Mouse (Mus musculus): Measurements from ENCODE around the gene Micu2.
"Not testable (repeated sequence)": the region's sequence is repeated elsewhere in the genome, so short reads cannot be mapped to it uniquely, and the experiment has no call there.

Micu2 gene

DNA sequence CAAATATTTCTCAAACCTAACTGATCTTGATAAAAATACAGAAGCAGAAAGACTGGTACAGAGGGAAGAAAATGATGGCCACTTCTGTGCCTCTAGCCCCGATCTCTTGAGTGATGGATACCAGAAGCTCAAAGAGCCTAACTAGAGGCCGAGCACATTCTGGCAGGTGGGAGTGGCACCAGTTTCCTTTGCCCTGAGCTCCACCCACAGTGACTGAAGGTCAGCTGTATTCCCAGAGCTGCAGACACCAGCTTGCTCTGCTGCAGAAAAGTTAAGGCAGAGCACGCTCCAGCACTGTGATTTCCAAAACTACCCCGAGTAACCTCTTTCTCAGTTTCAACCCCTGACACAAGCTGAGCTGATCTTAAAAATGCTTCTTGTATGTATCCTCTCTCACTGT is 37.2 kb downstream of the Micu2 start:
- no peak for DNase-seq (ENCODE audit: low read depth, low spot score)

DNA sequence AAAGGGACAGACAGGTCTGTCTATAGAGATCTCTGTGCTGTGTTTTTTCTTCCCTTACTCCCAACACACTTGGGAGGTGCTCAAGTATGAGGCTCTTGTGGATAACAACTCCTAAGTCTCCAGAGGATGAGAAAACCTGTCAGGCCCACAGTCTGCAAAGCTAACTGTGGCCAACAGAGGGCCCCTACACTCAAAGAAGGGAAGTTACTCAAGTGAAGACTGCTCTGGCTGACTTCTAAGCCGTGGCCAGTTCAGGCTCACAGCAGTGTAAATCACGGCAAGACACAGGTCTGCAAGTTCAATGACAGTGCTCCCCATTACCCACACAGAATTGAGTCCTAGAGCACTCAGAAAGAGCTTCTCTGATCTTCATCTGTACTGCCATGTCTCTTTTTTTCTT is 48.0 kb downstream of the Micu2 start:
- peak; percentile 32 for DNase-seq (ENCODE audit: low read depth, low spot score)

DNA sequence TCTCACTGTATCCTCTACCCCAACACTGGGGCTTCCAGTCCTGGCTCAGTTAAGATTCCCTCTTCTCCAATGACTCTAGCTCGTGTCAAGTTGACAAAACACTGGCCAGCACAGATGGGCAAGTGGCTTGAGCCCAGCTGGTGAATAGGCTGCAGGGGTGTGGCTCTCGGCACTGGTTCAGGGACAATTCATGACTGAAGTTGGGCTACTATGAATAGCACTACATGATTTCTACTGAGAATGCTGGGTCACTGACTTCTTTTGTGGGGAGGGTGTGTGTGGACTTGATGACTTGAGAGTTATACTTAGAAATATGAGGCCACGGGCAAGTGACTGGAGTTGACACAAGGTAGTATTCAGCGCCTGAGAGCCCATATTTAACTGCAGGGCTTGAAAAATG is 53.2 kb downstream of the Micu2 start:
- DNase-seq (ENCODE audit: low read depth, low spot score): no peak

DNA sequence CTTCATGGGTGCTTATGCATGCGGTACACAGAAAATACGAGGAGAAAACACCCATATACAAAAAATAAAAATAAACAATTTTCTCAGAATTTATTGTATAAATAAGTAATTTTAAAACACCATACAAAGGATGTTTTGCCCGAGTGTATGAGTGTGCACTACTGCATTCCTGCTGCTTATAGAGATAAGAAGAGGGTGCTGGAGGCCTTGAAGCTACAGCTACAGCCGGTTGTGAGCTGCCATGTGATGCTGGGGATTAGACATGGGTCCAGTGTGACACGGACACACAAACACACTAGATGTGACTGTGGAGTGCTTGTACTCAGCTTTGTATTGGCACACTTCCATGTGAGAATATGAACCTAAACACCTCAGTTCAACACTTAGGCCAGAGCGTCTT is 61.8 kb downstream of the Micu2 start:
- no peak for DNase-seq (ENCODE audit: low read depth, low spot score)

DNA sequence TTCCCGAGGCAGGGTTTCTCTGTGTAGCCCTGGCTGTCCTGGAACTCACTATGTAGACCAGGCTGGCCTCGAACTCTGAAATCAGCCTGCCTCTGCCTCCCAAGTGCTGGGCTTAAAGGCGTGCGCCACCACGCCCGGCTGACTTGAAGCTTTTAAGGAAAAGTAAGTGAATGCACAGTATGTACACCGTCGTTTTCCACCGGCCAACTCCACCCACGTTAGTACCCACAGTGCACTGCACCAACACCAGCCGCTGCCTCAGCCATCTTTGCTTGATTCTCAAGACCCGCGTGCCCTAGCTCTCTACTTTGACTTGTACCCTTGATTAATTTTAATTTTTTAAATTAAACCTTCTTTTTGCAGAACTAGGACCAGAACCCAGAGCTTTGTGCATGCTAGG is 64.4 kb downstream of the Micu2 start:
- DNase-seq (ENCODE audit: low read depth, low spot score): no peak

DNA sequence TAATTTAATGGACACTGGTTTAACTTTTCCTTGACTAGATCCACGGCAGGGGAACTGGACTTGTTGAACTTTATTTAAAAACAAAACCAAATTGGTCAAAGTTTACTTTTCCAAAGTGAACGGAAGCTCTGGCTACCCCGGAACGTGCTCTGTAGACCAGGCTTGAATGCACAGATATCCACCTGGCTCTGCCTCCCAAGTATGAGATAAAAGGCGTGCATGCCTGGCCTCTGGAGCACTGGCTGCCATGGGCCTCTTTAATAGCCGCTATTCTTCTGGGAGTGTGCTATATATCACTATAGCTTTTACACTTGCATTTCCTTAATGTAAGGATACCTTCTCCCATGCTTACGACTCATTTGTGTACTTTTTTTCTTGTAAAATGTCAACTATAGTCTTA is 65.5 kb downstream of the Micu2 start:
- DNase-seq (ENCODE audit: low read depth, low spot score): no peak

DNA sequence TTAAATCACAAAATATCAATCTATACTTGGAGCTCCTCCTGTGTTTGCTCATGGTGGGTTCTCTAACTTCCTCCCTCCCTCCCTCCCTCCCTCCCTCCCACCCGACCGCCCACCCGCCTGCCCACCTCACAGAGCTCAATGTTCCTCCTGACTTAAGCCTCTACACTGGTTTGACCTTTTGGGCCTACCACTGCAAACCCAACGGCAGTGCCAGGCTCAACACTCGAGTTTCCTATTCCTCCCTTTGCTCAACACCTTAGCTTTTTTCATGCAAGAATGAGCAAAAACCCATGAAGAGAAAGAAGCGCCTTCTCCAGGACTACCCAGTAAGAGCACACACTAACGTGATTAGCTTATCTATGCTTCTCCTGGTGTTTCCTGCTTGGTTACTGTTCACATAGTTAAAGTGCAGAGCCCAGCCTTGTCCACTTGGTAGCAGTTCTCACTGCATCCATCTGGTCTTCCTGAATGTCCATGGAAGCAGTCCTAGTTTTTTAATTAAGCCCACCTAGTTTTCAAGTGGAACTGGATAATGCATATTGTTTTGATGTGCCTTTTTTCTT is 66.1 kb downstream of the Micu2 start:
- DNase-seq (ENCODE audit: low read depth, low spot score): no peak

DNA sequence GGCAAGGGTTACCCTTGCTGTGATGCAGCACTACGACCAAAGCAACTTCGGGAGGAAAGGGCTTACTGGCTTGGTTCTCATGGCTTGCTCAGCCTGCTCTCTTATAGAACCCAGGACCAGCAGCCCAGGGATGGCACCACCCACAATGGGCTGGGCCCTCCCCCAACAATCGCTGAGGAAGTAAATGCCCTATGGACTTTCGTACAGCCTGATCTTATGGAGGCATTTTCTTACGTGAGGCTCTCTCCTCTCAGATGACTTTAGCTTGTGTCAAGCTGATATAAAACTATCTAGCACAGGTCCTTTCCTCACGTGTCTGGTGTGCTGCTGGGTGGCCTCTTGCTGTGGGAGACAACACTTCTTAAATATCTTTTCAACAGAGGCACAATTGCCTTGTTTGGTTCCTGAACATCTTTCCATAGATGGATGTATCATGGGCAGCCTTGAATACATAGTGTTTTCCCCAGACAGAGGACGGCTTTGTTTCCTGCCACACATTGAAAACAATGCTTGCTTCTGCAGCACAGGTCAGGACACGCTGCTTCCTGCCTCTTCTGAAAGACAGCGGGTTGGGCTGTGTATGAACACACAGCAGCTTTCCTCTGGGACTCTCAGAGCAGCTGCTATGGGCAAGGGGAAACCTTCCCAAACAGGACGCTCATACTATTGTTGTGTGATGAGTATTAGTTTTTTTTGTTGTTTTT is 77.5 kb downstream of the Micu2 start:
- no peak for DNase-seq (ENCODE audit: low read depth, low spot score)

DNA sequence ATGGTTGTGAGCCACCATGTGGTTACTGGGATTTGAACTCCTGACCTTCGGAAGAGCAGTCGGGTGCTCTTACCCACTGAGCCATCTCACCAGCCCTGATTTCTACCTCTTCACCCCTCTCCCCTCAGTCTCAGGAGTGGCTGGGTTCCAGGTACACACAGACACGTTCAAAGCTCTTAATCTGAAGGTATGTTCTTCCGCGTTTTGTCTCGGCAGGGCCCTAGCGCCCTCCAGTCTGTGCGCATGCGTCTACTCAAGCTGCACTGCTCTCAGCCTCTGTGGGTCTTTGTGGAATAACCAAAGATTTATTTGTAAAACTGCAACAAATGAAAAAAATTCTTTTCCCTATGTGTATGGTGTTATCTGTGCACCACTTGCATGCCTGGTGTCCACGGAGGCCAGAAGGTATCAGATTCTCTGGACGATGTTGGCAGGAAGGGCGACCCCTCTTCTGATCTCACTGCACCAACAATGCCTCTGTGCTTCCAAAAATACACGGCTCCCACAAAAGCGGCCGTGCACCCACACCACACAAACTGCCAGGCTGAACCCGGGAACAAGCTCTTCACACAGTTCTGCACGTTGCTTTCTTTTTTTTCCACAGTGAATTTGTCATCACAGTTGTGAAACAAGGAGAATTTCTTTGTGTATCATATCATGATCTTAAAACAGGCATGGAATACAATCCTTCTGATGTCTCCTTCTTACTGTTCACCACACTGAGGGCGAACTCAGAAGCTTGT is 78.3 kb downstream of the Micu2 start:
- no peak for DNase-seq (ENCODE audit: low read depth, low spot score)

DNA sequence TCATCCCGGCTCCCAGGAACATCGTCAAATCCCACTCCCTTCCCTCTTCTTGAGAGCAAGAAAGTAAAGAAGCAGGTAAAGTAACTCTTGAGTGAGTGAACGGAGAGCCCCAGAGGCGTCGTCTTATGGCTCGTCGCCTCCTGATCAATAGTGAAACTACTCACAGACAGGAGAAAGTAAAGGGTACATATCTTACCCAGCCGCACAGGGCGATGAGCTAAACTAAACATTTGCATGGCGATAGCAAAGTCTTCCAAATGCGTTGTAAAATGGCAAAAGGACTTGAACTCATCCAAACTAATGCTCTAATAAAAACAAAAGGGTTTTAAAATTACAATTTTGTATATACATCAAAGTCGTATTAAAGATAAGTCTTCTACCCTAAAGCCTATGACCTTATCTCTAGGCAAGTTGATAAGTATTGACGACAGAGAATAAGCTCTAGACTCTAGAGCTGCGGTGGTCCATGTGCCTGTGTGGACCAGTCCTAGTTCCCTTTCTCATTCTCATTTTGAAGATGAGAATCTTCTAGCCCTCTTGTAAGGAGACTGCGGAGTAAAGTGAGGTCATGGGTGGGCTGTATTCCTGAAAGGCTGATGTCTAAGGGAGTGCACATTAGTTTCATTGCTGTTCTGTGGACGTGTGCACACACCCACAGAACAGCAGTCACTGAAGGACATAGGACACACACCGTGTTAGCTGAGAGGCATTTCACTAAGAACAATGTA is 79.8 kb downstream of the Micu2 start:
- no peak for DNase-seq (ENCODE audit: low read depth, low spot score)

DNA sequence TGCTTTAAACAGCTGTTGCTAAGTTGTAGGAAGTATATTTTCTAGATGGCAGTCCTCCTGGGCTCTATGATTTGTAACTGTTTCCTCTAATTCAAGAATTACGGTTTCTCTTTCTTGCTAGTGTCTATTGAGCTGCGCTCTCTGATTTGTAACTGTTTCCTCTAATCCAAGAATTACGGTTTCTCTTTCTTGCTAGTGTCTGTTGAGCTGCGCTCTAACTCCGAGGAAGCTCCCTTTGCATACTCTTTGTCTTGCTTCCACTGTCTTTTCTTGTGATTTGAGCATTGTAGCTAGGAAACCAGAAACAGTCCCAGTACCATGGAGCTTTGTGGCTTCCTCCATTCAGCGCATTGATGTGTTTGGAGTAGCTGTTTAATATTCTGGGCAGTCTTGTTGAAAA is 83.7 kb downstream of the Micu2 start:
- no peak for DNase-seq (ENCODE audit: low read depth, low spot score)

DNA sequence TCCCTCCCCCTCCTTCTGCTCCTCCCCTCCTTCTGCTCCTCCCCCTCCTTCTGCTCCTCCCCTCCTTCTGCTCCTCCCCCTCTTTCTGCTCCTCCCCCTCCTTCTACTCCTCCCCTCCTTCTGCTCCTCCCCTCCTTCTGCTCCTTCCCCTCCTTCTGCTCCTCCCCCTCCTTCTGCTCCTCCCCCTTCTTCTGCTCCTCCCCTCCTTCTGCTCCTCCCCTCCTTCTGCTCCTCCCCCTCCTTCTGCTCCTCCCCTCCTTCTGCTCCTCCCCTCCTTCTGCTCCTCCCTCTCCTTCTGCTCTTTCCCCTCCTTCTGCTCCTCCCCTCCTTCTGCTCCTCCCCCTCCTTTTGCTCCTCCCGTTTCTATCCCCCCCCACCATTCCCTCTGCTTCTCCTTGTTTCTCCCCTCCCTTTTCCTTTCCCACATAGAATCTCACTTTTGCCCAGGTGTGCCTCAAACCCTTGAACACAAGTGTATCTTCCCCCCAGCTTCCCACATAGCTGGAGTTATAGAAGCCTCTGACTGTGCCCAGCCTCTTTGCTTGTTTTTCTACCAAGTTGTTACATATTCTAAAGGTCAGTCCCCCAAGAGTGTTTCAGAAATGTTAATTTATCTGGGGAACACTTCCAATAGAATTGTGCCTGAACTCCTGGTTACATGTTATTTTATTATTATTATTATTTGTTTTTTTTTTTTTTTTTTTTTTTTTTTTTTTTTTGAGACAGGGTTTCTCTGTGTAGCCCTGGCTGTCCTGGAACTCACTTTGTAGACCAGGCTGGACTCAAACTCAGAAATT is 86.7 kb downstream of the Micu2 start:
- peak; percentile 31 for DNase-seq (ENCODE audit: low read depth, low spot score)

DNA sequence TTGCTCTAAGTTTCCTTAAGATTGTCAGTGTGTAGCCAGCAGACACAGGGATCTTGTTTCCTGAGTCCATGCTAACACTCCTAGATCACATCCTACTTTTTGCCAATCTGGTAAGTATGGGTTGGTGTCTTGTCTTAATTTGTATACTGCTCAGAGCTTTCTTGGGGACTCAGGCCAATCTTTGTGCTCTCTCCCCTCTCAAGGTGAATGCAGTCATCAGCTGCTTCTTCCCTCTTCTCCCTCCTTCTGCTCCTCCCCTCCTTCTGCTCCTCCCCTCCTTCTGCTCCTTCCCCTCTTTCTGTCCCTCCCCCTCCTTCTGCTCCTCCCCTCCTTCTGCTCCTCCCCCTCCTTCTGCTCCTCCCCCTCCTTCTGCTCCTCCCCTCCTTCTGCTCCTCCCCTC is 87.3 kb downstream of the Micu2 start:
- not testable (repeated sequence) for DNase-seq (ENCODE audit: low read depth, low spot score)

DNA sequence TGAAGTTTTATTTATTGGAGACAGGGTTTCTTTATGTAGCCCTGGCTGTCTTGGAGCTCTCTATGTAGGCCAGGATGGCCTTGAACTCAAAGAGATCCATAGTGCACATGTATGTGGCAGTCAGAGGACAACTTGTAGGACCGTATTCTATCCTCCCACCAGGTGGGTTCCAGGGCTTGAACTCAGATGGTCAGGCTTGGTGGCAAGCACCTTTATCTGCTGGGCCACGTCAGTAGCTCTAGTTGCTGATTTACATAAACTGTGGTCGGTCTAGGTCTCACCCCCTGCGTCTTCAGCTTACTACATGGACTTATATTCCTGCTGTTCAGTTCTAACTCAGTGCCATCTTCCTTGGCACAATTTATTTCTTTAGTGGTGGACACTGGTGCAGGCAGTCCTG is 87.7 kb downstream of the Micu2 start:
- no peak for DNase-seq (ENCODE audit: low read depth, low spot score)

DNA sequence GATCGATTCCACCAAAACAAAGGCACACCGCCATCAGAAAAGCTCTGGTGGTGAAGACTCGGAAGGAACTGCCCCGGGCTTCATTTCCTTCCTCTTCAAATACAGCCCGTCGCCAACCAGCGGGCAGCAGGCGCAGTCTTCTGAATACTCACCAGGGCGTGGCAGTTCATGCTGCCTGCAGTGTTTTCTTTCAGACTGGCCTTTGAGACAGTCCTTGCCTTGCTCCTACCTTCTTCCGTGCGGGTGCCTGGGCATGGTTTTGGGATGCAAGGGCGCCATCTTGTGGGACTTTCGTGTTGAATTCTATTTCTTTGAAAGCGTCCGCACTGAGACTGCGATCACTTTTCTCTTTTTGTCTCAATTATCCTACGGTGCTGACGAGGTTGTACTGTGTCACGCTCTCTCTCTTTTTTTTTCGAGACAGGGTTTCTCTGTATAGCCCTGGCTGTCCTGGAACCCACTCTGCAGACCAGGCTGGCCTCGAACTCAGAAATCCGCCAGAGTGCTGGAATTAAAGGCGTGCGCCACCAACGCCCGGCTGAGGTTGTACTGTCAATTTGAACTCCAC is 88.5 kb downstream of the Micu2 start:
- DNase-seq (ENCODE audit: low read depth, low spot score): peak; percentile 76

DNA sequence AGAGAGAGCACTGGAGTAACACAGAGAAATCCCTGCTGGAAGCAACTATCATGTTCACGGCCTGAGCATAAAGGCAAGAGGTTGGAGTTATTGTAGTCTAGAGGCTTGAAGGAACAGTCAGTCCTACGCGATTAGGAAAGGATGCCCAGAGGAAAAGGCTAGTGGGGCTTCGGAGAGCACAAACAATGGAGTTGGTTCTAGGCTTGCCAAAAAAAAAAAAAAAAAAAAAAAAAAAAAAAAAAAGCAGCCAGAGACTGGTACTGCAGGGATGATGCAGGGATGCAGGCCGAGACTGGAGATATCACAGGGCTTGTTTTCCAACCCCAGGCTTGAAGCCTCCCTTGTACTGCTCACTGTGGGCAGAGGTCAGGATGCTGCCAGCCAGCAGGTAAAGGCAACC is 89.8 kb downstream of the Micu2 start:
- no peak for DNase-seq (ENCODE audit: low read depth, low spot score)

DNA sequence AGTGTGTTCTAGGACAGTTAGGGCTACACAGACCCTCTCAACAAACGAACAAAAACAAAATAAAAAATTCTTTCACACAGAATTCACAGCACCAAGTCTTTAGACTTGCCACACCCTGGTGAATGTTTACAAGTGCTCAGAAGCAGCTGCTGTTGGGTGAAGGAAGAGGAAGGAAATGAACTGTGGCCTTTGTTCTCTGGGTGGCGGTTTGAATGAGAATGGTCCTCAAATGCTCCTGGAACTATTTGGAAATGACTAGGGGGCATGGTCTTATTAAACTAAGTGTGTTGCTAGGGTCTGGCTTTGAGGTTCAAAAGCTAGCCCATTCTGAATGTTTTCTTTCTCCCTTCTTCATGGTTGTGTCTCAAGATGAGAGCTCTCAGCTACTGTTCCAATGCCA is 90.6 kb downstream of the Micu2 start:
- no peak for DNase-seq (ENCODE audit: low read depth, low spot score)

DNA sequence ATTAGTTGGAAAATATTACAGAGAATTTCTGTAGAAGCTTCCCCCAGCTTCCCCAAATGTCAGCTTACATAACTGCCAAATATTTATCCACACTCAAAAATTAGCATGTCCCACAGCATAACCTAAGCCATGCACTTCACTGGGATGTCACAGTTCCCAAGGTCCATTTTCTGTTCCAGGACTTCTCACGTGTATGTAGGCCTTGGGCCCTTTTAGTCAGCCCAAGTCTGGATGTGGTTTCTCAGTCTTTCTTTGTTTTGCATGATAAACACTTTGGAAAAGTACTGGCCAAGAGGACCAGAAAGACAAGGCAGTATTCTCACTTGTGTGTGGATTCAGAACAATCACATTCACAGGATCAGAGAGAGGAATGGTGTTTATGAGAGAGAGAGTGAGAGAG is 97.1 kb downstream of the Micu2 start:
- no peak for DNase-seq (ENCODE audit: low read depth, low spot score)

DNA sequence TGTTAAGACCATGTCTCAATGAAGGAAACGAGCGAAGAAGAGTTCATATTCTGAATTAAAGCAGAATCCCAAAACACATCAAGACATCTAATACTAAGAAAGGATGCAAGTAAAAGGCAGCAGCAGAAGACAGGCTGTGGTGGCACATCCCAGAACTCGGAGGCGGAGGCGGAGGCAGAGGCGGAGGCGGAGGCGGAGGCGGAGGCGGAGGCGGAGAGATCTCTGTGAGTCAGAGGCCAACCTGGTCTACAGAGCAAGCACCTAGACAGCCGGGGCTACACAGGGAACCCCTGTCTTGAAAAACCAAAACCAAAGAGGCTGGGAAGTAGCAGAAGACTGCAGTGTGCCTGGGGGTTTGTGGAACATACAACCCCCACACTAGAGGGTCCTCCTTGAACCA is 102.2 kb downstream of the Micu2 start:
- no peak for DNase-seq (ENCODE audit: low read depth, low spot score)

DNA sequence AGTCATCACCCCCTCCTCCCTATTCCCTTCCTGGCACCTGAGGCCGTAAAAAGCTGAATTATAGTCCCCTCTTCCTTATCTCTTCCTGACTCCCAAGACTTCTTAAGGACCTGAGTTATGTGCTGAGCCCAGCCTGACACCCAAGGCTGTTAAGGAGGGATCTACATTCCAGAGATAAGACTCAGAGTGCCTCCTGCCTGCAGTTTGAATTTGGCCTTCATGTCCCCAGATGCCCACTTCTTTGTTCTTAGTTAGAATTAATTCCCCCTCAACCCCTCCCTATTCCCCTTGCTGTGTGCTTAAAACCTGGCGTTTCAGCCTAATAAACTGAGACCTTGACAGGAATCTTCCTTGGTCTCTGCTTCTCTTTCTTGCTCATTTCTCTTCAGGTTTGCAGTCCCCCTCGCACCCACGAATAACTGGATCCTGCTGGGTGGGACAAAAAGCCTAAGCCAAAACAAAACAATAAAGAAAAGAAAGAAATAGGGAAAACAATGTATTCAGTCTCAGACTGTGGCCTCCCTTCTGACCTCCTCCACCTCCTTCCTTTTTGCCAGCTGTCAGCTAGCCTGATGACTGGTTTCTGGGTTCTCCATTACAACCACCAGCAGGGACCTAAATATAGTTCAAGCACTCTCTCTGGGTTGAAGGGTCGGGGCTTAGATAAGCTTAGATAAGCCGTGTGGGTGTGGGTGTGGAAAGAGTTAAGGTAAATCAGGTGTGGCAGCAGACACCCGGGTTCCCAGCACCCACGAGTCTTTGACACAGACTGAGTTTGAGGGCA is 102.8 kb downstream of the Micu2 start:
- DNase-seq (ENCODE audit: low read depth, low spot score): not testable (repeated sequence)

DNA sequence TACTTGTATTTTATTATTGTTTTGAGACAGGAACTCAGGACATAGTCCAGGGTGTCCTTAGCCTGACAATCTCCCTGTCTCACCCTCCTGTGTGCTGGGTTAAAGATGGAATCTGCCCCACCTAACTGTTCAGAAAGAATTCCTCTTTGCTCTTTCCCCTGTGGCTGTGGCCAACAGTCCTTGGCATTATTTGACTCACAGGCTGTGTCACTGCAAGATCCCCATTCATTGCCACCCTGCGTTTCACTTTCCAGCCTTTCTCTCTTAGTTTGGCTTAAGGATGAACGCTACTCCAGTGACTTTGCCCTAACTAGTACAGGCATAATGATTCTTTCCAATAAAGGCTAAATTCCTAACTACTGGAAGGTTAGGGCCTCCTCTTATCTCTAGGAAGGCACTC is 104.7 kb downstream of the Micu2 start:
- DNase-seq (ENCODE audit: low read depth, low spot score): no peak

Data from retina, postnatal 7 days (tissue).